Mouse (Mus musculus): ENCODE measurements around the gene Rin1. TPM values are rescaled to one million over a fixed set of nuclear protein-coding genes. Genes with fewer than 3 reads are reported as not detected.

Gene Rin1
- polyA plus RNA-seq, 1 experiment from 2014 or later = 0.21 TPM

GRCm38 (mm10) chr19:5073518-5073917 is 23.2 kb downstream of the Rin1 start:
- H3K9ac ChIP-seq (replicated peaks) = no peak overlapping the region
- no peak for TF ChIP-seq EP300 (IDR thresholded peaks at IDR 0.05; ENCODE audit: low read depth)
- H3K4me3 ChIP-seq (ENCODE audit: low read depth, low read length) = no peak overlapping the region
- WGBS (ENCODE audit: insufficient replicate concordance) = 32% methylated on average over 5 of the region's 5 CpGs
- no peak for DNase-seq
- no peak overlapping the region for H3K27ac ChIP-seq (ENCODE audit: low read depth)
- H3K4me2 ChIP-seq (ENCODE audit: low read depth, low read length) = no peak overlapping the region
- H3K36me3 ChIP-seq (replicated peaks; ENCODE audit: insufficient read depth, low read length) = no peaks in the 10 kb centered on the region
- H3K27me3 ChIP-seq (ENCODE audit: insufficient read depth, low read length) = peaks cover 45% of the 10 kb centered on the region
- no peak for ATAC-seq
- peaks cover 20% of the 10 kb centered on the region for H3K4me1 ChIP-seq (ENCODE audit: insufficient read depth)
- H3K9me3 ChIP-seq (ENCODE audit: low read length) = no peaks in the 10 kb centered on the region

GRCm38 (mm10) chr19:5079279-5079678 is 29.0 kb downstream of the Rin1 start:
- no peak for DNase-seq
- no peaks in the 10 kb centered on the region for H3K4me1 ChIP-seq (ENCODE audit: insufficient read depth)
- TF ChIP-seq EP300 (IDR thresholded peaks at IDR 0.05; ENCODE audit: low read depth) = no peak
- no peak for TF ChIP-seq CTCF (IDR thresholded peaks at IDR 0.05; ENCODE audit: low read depth)
- 76% methylated on average over 1 of the region's 1 CpGs for WGBS (ENCODE audit: insufficient replicate concordance)
- no peak overlapping the region for H3K4me2 ChIP-seq (ENCODE audit: low read depth, low read length)
- no peak overlapping the region for H3K9ac ChIP-seq (replicated peaks)
- peaks cover 48% of the 10 kb centered on the region for H3K27me3 ChIP-seq (ENCODE audit: insufficient read depth, low read length)
- H3K36me3 ChIP-seq (replicated peaks; ENCODE audit: insufficient read depth, low read length) = no peaks in the 10 kb centered on the region
- ATAC-seq = no peak
- H3K4me3 ChIP-seq (ENCODE audit: low read depth, low read length) = no peak overlapping the region
- H3K9me3 ChIP-seq (ENCODE audit: low read length) = no peaks in the 10 kb centered on the region
- H3K27ac ChIP-seq (ENCODE audit: low read depth) = no peak overlapping the region

DNA sequence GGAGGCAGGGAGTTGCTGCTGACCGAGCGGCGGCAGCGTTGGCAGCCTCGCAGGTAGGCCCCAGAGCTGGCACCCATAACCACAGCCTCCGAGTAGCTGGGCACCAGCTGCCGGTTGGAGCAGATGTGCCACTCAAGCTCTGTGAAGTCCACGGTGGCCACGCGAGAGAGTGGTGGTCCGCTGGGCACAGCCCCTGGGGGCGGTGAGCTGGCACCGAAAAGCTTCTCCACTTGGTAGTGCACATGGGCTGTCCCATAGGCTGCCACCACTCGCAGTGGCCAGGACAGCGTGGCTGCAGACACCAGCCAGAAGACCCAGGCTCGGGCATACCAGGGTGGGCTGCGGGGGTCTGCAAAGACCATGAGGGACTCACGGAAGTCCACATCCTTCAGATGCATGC is 31.7 kb downstream of the Rin1 start:
- no peaks in the 10 kb centered on the region for H3K9me3 ChIP-seq (ENCODE audit: low read length)
- peaks cover 69% of the 10 kb centered on the region for H3K27me3 ChIP-seq (ENCODE audit: insufficient read depth, low read length)
- H3K27ac ChIP-seq (ENCODE audit: low read depth) = no peak overlapping the region
- no peak overlapping the region for H3K9ac ChIP-seq (replicated peaks)
- TF ChIP-seq CTCF (IDR thresholded peaks at IDR 0.05; ENCODE audit: low read depth) (no peak), EP300 (IDR thresholded peaks at IDR 0.05; ENCODE audit: low read depth) (no peak)
- no peak overlapping the region for H3K4me3 ChIP-seq (ENCODE audit: low read depth, low read length)
- H3K36me3 ChIP-seq (replicated peaks; ENCODE audit: insufficient read depth, low read length) = no peaks in the 10 kb centered on the region
- H3K4me1 ChIP-seq (ENCODE audit: insufficient read depth) = peaks cover 8% of the 10 kb centered on the region; the same call in 1 of the 2 replicates
- ATAC-seq = no peak
- no peak overlapping the region for H3K4me2 ChIP-seq (ENCODE audit: low read depth, low read length)
- 56% methylated on average over 18 of the region's 18 CpGs for WGBS (ENCODE audit: insufficient replicate concordance)
- DNase-seq = no peak

DNA sequence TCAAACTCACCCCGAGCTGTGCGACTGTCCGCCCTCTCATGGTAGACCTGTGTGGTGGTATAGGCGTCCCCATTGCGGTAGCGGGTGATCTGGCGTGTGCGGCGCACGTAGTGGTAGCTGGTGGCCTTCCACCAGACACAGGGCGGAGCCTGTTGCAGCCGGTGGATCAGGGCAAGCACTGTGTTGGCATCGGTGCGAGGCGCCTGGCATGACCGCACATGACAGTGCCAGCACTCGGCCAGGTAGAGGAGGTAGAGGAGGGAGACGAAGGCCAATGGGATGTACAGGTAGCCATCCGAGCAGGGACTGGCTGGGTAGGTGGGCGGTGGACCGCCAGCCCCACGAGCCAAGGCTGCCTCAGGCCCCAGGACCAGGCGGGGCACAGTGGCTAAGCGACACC is 32.3 kb downstream of the Rin1 start:
- Histone ChIP-seq H3K36me3 (replicated peaks; ENCODE audit: insufficient read depth, low read length) (no peaks in the 10 kb centered on the region), H3K4me3 (ENCODE audit: low read depth, low read length) (no peak overlapping the region), H3K4me2 (ENCODE audit: low read depth, low read length) (no peak overlapping the region), H3K27me3 (ENCODE audit: insufficient read depth, low read length) (peaks cover 69% of the 10 kb centered on the region), H3K4me1 (ENCODE audit: insufficient read depth) (peaks cover 12% of the 10 kb centered on the region), H3K9me3 (ENCODE audit: low read length) (no peaks in the 10 kb centered on the region), H3K27ac (ENCODE audit: low read depth) (no peak overlapping the region), H3K9ac (replicated peaks) (no peak overlapping the region)
- ATAC-seq (no peak), DNase-seq (no peak)
- no peak for TF ChIP-seq CTCF (IDR thresholded peaks at IDR 0.05; ENCODE audit: low read depth)
- TF ChIP-seq EP300 (IDR thresholded peaks at IDR 0.05; ENCODE audit: low read depth) = no peak
- 63% methylated on average over 24 of the region's 24 CpGs for WGBS (ENCODE audit: insufficient replicate concordance)

DNA sequence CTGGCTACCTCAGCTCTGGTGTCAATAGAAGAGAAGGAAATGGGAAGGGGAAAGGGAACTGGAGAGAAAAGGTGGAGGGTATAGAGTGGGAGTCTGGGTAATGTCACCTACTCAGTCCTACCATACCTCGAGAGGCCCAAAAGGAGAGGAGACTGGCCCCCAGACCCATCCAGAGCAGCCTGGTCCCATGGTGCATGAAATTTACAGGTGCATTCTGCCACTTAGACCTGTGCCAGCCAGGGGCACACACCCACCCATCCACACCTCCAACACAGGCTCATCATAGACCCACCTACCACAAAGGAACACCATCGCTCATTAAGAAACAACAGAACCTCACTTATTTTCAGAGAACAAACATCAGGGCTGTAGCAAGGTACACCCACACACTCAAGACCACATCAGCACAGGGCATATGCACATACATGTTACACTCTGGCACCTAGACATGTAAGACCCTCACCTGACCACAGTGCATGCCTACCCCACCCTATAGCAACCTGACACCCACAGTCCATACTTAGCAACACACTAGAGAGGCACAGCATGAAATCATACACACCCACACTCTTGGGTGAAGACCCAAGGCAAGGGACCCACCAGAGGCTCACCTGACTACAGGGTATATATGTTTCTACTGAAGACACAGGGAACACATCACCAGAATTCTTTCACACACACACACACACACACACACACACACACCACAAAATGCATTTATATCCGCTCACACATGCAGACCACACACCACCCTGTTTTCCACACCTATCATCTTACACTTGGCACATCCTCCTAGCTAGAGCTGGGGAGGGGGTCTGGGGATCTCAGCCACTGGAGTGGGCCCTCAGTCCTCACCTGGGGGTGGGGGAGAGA is 33.9 kb downstream of the Rin1 start:
- Histone ChIP-seq H3K9me3 (ENCODE audit: low read length) (no peaks in the 10 kb centered on the region), H3K36me3 (replicated peaks; ENCODE audit: insufficient read depth, low read length) (no peaks in the 10 kb centered on the region), H3K4me3 (ENCODE audit: low read depth, low read length) (peak overlapping the region; percentile 56; the same call in 1 of the 2 replicates), H3K9ac (replicated peaks) (no peak overlapping the region), H3K4me2 (ENCODE audit: low read depth, low read length) (no peak overlapping the region; the same call in 1 of the 2 replicates), H3K27ac (ENCODE audit: low read depth) (no peak overlapping the region), H3K4me1 (ENCODE audit: insufficient read depth) (peaks cover 22% of the 10 kb centered on the region), H3K27me3 (ENCODE audit: insufficient read depth, low read length) (peaks cover 65% of the 10 kb centered on the region)
- ATAC-seq (no peak), DNase-seq (no peak)
- 57% methylated on average over 3 of the region's 3 CpGs for WGBS (ENCODE audit: insufficient replicate concordance)
- TF ChIP-seq EP300 (IDR thresholded peaks at IDR 0.05; ENCODE audit: low read depth) (no peak), CTCF (IDR thresholded peaks at IDR 0.05; ENCODE audit: low read depth) (no peak)

DNA sequence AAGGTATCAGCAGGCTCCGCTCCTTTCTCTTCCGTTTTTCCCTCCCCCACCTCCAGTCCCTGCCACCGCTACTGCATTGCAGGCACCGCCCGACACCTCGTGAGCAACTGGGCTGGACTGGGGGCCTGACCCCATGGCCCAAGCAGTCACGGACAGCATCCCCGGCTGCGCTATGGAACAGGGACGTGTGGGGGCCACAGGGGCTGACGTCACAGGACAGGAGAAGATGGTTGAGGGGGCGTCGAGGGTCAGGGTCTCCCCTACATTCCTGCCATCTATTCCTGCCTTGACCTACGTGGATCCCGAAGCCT is 34.5 kb downstream of the Rin1 start:
- H3K4me3 ChIP-seq (ENCODE audit: low read depth, low read length) = peak overlapping the region; percentile 56
- H3K4me1 ChIP-seq (ENCODE audit: insufficient read depth) = peaks cover 25% of the 10 kb centered on the region
- 5% methylated on average over 12 of the region's 15 CpGs for WGBS (ENCODE audit: insufficient replicate concordance)
- no peaks in the 10 kb centered on the region for H3K9me3 ChIP-seq (ENCODE audit: low read length)
- H3K4me2 ChIP-seq (ENCODE audit: low read depth, low read length) = peak overlapping the region; percentile 91
- H3K36me3 ChIP-seq (replicated peaks; ENCODE audit: insufficient read depth, low read length) = no peaks in the 10 kb centered on the region
- DNase-seq (no peak), ATAC-seq (no peak)
- TF ChIP-seq EP300 (IDR thresholded peaks at IDR 0.05; ENCODE audit: low read depth) (no peak), CTCF (IDR thresholded peaks at IDR 0.05; ENCODE audit: low read depth) (no peak)
- H3K27ac ChIP-seq (ENCODE audit: low read depth) = no peak overlapping the region
- no peak overlapping the region for H3K9ac ChIP-seq (replicated peaks)
- H3K27me3 ChIP-seq (ENCODE audit: insufficient read depth, low read length) = peaks cover 61% of the 10 kb centered on the region

Measured in liver, postnatal 0 days (tissue).